Mouse (Mus musculus) heart, adult 9 months (tissue): Measurements from ENCODE around the gene Fbxw20.
"Not testable (repeated sequence)": the region's sequence is repeated elsewhere in the genome, so short reads cannot be mapped to it uniquely, and the experiment has no call there.

Experiments
- DNase-seq, 2 experiments: peaks; one replicate each; pipeline ENCODE4 v3.0.0; 2022; ENCODE audit warnings: low spot score in 2 of 2

Fbxw20 gene

DNA sequence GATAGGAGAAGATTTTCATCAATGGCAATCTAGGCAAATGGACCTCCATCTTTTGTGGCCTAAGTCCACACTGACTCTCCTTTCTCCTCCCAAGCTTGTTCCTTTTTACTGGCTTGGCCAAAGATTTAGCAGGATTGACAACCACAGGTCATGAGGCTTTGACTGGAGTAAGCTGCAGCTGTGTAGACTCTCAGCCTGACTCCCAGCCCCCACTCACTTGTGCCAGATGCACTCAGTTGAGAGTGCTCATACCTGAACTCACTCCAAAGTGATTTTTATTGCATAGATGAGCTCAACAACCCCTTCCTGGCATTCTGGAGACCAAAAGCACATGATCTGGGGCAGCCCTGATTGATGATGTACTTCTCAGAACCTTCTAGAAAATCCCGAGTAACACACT is at the start of gene Fbxw20:
TSS of gene Fbxw20 (minus strand) at position 101 of the 400 bp plus-strand sequence.
- no peak for DNase-seq

- no peak for DNase-seq
Observed at GRCm38 (mm10) chr9:109263041-109263440, 28.5 kb upstream of the Fbxw20 start.

- DNase-seq = no peak
Observed at GRCm38 (mm10) chr9:109218449-109218848, 16.1 kb downstream of the Fbxw20 start.

GRCm38 (mm10) chr9:109201347-109201746 is 33.2 kb downstream of the Fbxw20 start:
- not testable (repeated sequence) for DNase-seq

DNA sequence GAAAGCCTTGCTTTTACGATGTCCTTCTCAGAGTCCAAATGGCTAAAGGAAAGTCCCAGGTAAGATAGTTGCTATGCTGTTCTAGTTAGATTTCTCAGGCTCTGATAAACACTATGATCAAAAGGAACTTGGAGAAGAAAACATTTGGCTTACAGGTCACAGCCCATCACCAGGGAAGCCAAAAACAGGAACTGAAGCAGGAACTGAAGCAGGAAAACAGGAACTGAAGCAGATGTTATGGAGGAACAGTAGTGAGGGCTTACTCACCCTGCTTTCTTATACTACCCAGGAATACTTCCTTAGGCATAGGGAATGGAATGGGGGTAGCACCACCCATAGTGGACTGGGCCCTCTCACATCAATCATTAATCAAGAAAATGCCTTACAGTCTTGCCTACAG is 34.2 kb downstream of the Fbxw20 start:
- no peak for DNase-seq

DNA sequence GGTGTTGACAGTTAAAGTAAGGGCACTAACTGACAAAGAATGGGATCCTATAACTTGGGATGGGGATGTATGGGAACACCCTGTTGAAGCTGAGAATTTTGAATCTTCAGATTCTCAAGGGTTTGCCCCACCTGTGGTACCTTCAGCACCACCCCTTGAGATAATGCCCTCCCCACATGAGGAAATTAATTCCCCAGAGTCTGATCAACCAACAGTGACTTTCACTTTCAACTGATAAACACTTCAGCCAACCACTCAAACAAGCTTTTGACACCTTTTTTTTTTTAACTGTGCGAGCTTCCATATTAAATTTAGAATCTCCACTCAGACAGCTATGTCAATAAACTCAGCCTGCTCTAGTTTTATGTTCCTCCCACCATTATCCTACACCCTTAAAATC is 35.2 kb downstream of the Fbxw20 start:
- DNase-seq = no peak

GRCm38 (mm10) chr9:109195875-109196274 is 38.7 kb downstream of the Fbxw20 start, which contains the start of gene Fbxw13:
TSS of gene Fbxw13 (minus strand) at chr9:109195975.
- DNase-seq = not testable (repeated sequence)

DNA sequence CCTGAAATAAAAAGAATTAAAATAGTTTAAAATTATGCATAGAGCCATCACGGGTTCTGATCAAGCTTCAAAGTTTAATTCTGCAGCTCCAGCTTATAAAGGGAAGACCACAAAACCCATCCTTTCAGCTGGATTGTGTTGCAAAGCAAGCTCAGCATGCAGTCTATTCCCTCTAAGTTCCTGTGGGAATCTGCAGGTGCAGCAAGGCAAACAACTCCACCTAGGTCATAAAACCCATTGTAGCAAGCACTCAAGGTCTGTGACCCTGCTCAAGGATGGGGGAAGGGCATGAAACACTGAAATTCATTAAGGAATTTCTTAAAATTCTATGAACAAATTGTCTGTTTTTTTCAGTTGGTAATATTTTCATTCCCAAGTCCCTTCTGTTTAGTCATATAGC is 57.3 kb downstream of the Fbxw20 start:
- DNase-seq = no peak

- no peak for DNase-seq
Observed at GRCm38 (mm10) chr9:109176301-109176700, 58.3 kb downstream of the Fbxw20 start.
